Mouse (Mus musculus) G1E (cell line): ENCODE data around the gene Eya3. TPM values are rescaled to one million over a fixed set of nuclear protein-coding genes. Genes with fewer than 3 reads are reported as not detected.
A peak's percentile ranks its signal among the peaks of the same experiment; 100 is the strongest.

Experiments
- ATAC-seq: 2 replicates; pipeline ENCODE4 v1.8.0; 2016; ENCODE audit warnings: mild to moderate bottlenecking; ENCODE audit not compliant: insufficient number of reproducible peaks, poor library complexity, low FRiP score, severe bottlenecking; ENCODE audit errors: extremely low read depth
- DNase-seq: peaks from one replicate; pipeline ENCODE4 v3.0.0; 2012; ENCODE audit warnings: low spot score
- H3K27me3 ChIP-seq: 2 replicates; pipeline ENCODE4 v1.6.1; 2012; ENCODE audit warnings: mild to moderate bottlenecking, low read length, inconsistent platforms; ENCODE audit not compliant: insufficient read depth
- H3K36me3 ChIP-seq: replicated peaks from 2 replicates; pipeline ENCODE3; 2012; ENCODE audit warnings: mild to moderate bottlenecking, inconsistent platforms
- H3K4me1 ChIP-seq: 2 replicates; pipeline ENCODE4 v1.6.1; 2012; ENCODE audit warnings: low read depth, low read length, inconsistent platforms, mixed read lengths; ENCODE audit not compliant: insufficient read depth
- H3K4me3 ChIP-seq: 2 replicates; pipeline ENCODE4 v1.5.1; 2012; ENCODE audit warnings: low read depth, mild to moderate bottlenecking, inconsistent platforms, low read length, moderate library complexity, mixed read lengths
- H3K9me3 ChIP-seq: replicated peaks from 2 replicates; pipeline ENCODE4 v1.6.1; 2012; ENCODE audit warnings: inconsistent platforms
- CTCF ChIP-seq: IDR thresholded peaks from 2 replicates; pipeline ENCODE4 v1.5.1; 2012; ENCODE audit warnings: low read depth, low read length, inconsistent platforms, mixed read lengths
- GATA1 ChIP-seq: IDR thresholded peaks from 2 replicates; pipeline ENCODE4 v1.6.1; 2012; ENCODE audit warnings: borderline replicate concordance, low read length, inconsistent platforms, mixed read lengths
- GATA2 ChIP-seq: IDR thresholded peaks from 2 replicates; pipeline ENCODE4 v1.6.1; 2012; ENCODE audit warnings: low read depth, low read length, inconsistent platforms, borderline replicate concordance
- POLR2AphosphoS5 ChIP-seq: IDR thresholded peaks from 2 replicates; pipeline ENCODE4 v1.6.1; 2012; ENCODE audit warnings: low read depth, low read length, inconsistent platforms; ENCODE audit not compliant: insufficient replicate concordance
- TAL1 ChIP-seq: conservative IDR thresholded peaks from 2 replicates; pipeline ENCODE4 v1.6.1; 2012; ENCODE audit warnings: low read depth, low read length, inconsistent platforms, mixed read lengths
- polyA plus RNA-seq: library from polyadenylated mRNA; stranded (reverse); fragments of >175 nt; gene quantifications from 2 replicates; pipeline ENCODE4 v1.2.3, GENCODE M21; 2012
- total RNA-seq, 2 experiments: library from RNA; stranded (forward) in 1 of 2; stranded (reverse) in 1 of 2; fragments of 200-1000 nt in 1 of 2; fragments of >200 nt in 1 of 2; fragmentation: Nextera tagmentation in 1 of 2; gene quantifications; 2 replicates each; pipeline ENCODE4 v1.2.3; 2014 to 2017

The Eya3 gene
- total RNA-seq (2014; fragmentation: Nextera tagmentation) (82.6 and 101 TPM in 2 replicates), total RNA-seq (2017) (31.0 and 35.0 TPM in 2 replicates), polyA plus RNA-seq (2.2 and 4.3 TPM in 2 replicates)

DNA sequence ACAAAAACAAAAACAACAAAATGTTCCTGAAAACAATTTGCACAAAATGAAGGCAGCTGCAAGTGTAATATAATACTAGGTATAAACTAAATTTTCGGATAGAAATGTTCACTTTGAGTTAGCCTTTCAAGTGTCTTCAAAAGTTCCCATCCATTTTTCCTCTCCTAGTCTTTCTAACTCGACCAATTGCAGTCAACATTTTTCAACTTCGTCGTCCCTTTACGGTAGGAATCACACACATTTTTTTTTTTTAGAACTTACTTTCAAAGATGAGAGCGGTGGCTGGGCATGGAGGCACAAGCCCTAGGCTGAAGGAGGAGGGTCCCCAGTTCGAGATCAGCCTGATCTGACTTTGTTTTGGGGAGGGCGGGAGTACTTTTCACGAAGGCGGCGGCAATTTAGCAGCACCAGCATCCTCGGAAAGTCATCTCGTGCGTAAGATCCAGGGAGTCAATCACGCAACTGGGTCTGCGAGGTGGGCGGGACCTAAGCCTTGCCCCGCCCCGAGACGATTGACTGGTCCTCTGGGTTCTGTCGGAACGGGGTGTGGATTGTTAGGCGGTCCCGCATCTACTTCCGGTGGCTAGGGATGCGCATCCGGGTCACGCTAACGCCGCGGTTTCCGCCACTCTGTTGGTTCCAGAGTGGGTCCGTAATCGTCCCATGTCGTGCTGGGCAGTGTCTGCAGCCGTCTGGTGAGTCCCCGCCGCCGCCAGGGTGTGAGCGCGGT, at the start of gene Eya3:
Eya3 (plus strand) TSS at position 527 of the 730 bp plus-strand sequence.
- Histone ChIP-seq H3K4me3 (peak within 1 kb of the TSS; percentile 99), H3K9me3 (no peaks in the 10 kb centered on the region), H3K4me1 (peaks cover 21% of the 10 kb centered on the region), H3K36me3 (peaks cover 30% of the 10 kb centered on the region), H3K27me3 (no peaks in the 10 kb centered on the region)
- DNase-seq (peak; percentile 80), ATAC-seq (peak; percentile 97)
- TF ChIP-seq POLR2AphosphoS5: no peak
- no peak for TF ChIP-seq CTCF
- TF ChIP-seq GATA1: no peak
- TF ChIP-seq GATA2: no peak
- no peak for TF ChIP-seq TAL1

DNA sequence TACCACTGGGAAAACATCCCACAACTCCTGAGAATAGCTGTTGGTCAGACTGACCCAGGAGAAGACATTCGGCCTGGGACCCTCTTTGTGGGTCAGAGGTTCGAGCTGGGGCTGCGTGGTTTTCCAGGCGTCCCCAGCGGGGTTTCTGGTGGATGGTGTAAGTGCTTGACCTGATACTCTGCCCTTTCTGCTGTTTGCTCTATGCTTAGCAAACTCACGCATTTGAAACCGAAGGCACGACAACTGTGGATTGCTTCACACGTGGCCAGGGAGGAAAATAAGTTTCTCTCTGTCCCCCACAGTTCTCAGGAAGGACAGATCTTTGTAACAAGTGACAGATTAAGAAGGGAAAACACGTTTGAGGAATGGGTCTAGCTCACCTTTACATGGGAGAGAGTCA, 48.1 kb upstream of the Eya3 start:
- Histone ChIP-seq H3K27me3 (peaks cover 64% of the 10 kb centered on the region), H3K36me3 (no peaks in the 10 kb centered on the region), H3K4me1 (peaks cover 5% of the 10 kb centered on the region; the same call in 1 of the 2 replicates), H3K4me3 (no peak overlapping the region), H3K9me3 (no peaks in the 10 kb centered on the region)
- ATAC-seq: no peak
- no peak for DNase-seq
- TF ChIP-seq GATA2 (no peak), CTCF (no peak), POLR2AphosphoS5 (no peak), GATA1 (no peak), TAL1 (no peak)

DNA sequence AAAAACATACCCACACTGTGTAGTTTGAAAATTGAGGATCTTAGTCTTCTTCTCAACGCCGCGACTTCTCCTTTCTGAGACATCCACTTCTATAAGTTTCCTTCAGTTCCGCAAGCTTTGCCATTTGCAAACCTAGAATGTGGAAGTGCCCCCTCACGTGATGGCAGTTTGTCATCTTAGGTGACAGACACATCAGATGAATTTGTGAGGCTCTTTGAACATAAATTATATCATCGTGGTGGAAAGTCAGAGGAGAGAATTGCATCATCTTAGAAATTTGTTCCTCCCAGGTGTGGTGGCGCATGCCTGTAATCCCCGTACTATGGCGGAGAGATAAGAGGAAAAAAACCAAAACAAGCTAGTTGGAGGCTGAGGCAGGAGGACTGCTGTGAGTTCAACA, 45.8 kb upstream of the Eya3 start:
- no peaks in the 10 kb centered on the region for H3K36me3 ChIP-seq
- no peaks in the 10 kb centered on the region for H3K9me3 ChIP-seq
- ATAC-seq: no peak
- DNase-seq: no peak
- H3K4me3 ChIP-seq: no peak overlapping the region
- H3K4me1 ChIP-seq: peaks cover 5% of the 10 kb centered on the region; the same call in 1 of the 2 replicates
- peaks cover 64% of the 10 kb centered on the region for H3K27me3 ChIP-seq
- TF ChIP-seq CTCF: no peak
- no peak for TF ChIP-seq GATA1
- no peak for TF ChIP-seq POLR2AphosphoS5
- no peak for TF ChIP-seq GATA2
- TF ChIP-seq TAL1: no peak

DNA sequence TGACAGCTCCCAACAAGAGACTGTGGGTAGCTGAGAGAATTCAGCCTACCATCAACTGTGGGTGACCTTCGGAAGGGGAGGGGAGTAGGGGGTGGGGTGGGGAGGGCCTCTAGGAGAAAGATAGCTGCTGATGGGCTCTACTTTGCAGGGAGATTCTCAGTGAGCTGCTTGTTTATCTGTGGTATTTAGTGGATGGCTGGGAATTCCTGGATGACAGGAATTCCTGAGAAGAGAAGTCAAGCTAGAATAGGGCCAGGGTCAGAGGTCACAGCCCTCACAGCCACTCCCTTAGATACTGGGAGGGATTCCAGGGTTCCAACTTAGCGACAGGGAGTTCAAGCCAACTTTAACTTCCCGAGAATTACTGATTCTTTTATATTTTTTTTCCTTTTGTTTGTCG, 44.6 kb upstream of the Eya3 start:
- no peaks in the 10 kb centered on the region; the same call in none of the 2 replicates for H3K9me3 ChIP-seq
- H3K4me3 ChIP-seq: no peak overlapping the region
- ATAC-seq (no peak), DNase-seq (no peak)
- H3K36me3 ChIP-seq: no peaks in the 10 kb centered on the region
- H3K4me1 ChIP-seq: no peaks in the 10 kb centered on the region; the same call in 1 of the 2 replicates
- TF ChIP-seq GATA1 (no peak), GATA2 (no peak), POLR2AphosphoS5 (no peak), CTCF (no peak), TAL1 (no peak)
- peaks cover 57% of the 10 kb centered on the region for H3K27me3 ChIP-seq

DNA sequence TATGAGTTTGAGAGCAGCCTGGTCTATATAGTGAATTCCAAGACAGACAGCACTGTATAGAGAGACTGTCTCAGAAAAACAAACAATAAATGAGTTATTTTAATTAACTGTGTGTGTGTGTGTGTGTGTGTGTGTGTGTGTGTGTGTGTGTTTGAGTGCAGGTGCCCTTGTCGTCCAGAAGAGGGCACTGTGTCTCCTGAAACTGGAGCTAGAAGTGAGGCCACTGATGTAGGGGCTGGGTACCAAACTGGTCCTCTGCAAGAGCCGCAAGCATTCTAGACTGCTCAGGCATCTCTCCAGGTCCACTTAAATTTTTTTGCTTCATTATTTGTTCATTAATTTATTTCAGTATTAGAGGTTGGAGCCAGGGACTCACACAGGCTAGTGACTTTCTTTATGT, 39.9 kb upstream of the Eya3 start:
- Histone ChIP-seq H3K4me3 (no peak overlapping the region), H3K9me3 (peaks cover 2% of the 10 kb centered on the region), H3K4me1 (peaks cover 4% of the 10 kb centered on the region; the same call in 1 of the 2 replicates), H3K27me3 (peaks cover 48% of the 10 kb centered on the region), H3K36me3 (no peaks in the 10 kb centered on the region)
- ATAC-seq (no peak), DNase-seq (no peak)
- TF ChIP-seq CTCF: no peak
- TF ChIP-seq GATA2: no peak
- TF ChIP-seq GATA1: no peak
- TF ChIP-seq POLR2AphosphoS5: no peak
- no peak for TF ChIP-seq TAL1

DNA sequence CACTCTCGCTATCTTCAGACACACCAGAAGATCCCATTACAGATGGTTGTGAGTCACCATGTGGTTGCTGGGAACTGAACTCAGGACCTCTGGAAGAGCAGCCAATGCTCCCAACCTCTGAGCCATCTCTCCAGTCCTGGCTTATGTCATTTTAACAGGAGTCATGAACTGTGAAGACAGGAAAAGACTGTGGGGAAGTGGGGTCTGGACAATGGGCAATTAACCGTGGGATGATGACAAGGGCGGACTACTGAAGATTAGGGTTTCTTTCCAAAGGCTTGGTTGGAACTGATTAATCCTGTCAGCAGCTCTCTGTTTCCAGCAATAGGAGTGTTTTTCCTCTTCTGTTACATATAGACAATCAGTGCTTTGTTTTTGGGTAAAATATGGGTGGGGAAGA, 39.0 kb upstream of the Eya3 start:
- H3K9me3 ChIP-seq: peaks cover 2% of the 10 kb centered on the region
- peaks cover 41% of the 10 kb centered on the region for H3K27me3 ChIP-seq
- TF ChIP-seq CTCF (no peak), GATA2 (no peak), GATA1 (no peak), POLR2AphosphoS5 (no peak)
- peaks cover 4% of the 10 kb centered on the region; the same call in 1 of the 2 replicates for H3K4me1 ChIP-seq
- DNase-seq (no peak), ATAC-seq (no peak)
- H3K4me3 ChIP-seq: no peak overlapping the region
- no peaks in the 10 kb centered on the region for H3K36me3 ChIP-seq
